Comparison of ENCODE assay signal across 26 mouse cellular contexts in genomic region chr9:66597076-66597475, GRCm38 (mm10). TPM values are rescaled to one million over a fixed set of nuclear protein-coding genes. Genes with fewer than 3 reads are reported as not detected.
DNase-seq lines count a peak whose midpoint lies in the region; TF ChIP-seq lines count a peak whose summit lies in the region.
"Had no signal": no experiment of that assay in that cellular context is flagged by ENCODE, and none has a peak within 500 bp of the region (broad histone marks: within the 10 kb centered on the region; RNA-seq: fewer than 3 reads in every experiment).

No protein-coding gene starts in this region.

- H3K27me3 ChIP-seq in limb, embryonic 10.5 days (ENCODE audit: low read depth, poor library complexity, severe bottlenecking), result no peaks in the 10 kb centered on the region
- no peaks in the 10 kb centered on the region for H3K27me3 ChIP-seq in splenic B cell, adult 2 months (ENCODE audit: control insufficient read depth, insufficient read depth, low read length, poor library complexity, severe bottlenecking)
- H3K27me3 ChIP-seq: embryonic facial prominence, embryonic 13.5 days; forebrain, embryonic 15.5 days; limb, embryonic 15.5 days had no signal

- DNase-seq in layer of hippocampus, adult 2 months (ENCODE audit: low spot score in 2 of 2), result no peak
- no peak for DNase-seq in layer of hippocampus, adult 9-10 months (ENCODE audit: low spot score)
- peak; percentile 12 to 50 for DNase-seq in spleen, postnatal 4 days (ENCODE audit: low spot score in 2 of 2)
- DNase-seq in spleen, adult 12 weeks (ENCODE audit: low spot score), result no peak
- DNase-seq in limb, embryonic 10.5 days (ENCODE audit: low spot score), result peak; percentile 32
- DNase-seq in splenic B cell, adult 2 months (ENCODE audit: low read depth, low spot score), result peak; percentile 72
- DNase-seq in adrenal gland, postnatal 4 days (ENCODE audit: low spot score in 2 of 2), result no peak
- DNase-seq: adrenal gland, adult 8-10 months; cerebellum, adult 11 months; cerebellum, adult 9-10 months; embryo, embryonic 11 days; gastrocnemius, postnatal 25 days; heart, adult 18-20 months; heart, postnatal 4 days; lung, embryonic 14.5 days; lung, postnatal 14 days; right cerebral cortex, adult 18-20 months; thymus, adult 2 months had no signal

- H3K9me3 ChIP-seq in limb, embryonic 10.5 days (replicated peaks), result no peaks in the 10 kb centered on the region
- H3K9me3 ChIP-seq: embryonic facial prominence, embryonic 13.5 days; forebrain, embryonic 10.5 days; forebrain, embryonic 15.5 days; G1E; limb, embryonic 15.5 days; midbrain, embryonic 10.5 days had no signal

- H3K4me3 ChIP-seq in layer of hippocampus, adult 2 months, result no peak overlapping the region
- H3K4me3 ChIP-seq in limb, embryonic 10.5 days, result peak overlapping the region; percentile 25
- H3K4me3 ChIP-seq: embryonic facial prominence, embryonic 13.5 days; forebrain, embryonic 10.5 days; forebrain, embryonic 15.5 days; limb, embryonic 15.5 days; midbrain, embryonic 10.5 days had no signal

- WGBS in limb, embryonic 10.5 days, result 15% methylated on average over 6 of the region's 6 CpGs

- H3K36me3 ChIP-seq in limb, embryonic 10.5 days, result no peaks in the 10 kb centered on the region
- no peaks in the 10 kb centered on the region for H3K36me3 ChIP-seq in splenic B cell, adult 2 months (ENCODE audit: control insufficient read depth, insufficient read depth, low read length, poor library complexity, severe bottlenecking)
- H3K36me3 ChIP-seq: embryonic facial prominence, embryonic 13.5 days; forebrain, embryonic 10.5 days; forebrain, embryonic 15.5 days; G1E; limb, embryonic 15.5 days; midbrain, embryonic 10.5 days had no signal

- H3K4me1 ChIP-seq in limb, embryonic 10.5 days, result peaks cover 70% of the 10 kb centered on the region

- peak overlapping the region; percentile 65; the same call in 1 of the 2 replicates for H3K27ac ChIP-seq in layer of hippocampus, adult 2 months
- peak overlapping the region; percentile 79; the same call in 1 of the 2 replicates for H3K27ac ChIP-seq in limb, embryonic 10.5 days
- H3K27ac ChIP-seq: embryonic facial prominence, embryonic 13.5 days; forebrain, embryonic 10.5 days; forebrain, embryonic 15.5 days; hindbrain, embryonic 14.5 days; liver, embryonic 14.5 days; midbrain, embryonic 10.5 days had no signal

- no peak for TF ChIP-seq CTCF in layer of hippocampus, adult 2 months (conservative IDR thresholded peaks at IDR 0.05)

RNA-seq across cellular contexts. Expression of gene Usp3, which starts 4.1 kb away (rescaled TPM):
- 10 to 100 TPM; 41.8 to 45.5 TPM for total RNA-seq in layer of hippocampus, adult 2 months (2021)
- polyA plus RNA-seq in limb, embryonic 10.5 days (2016; fragmentation: Nextera tagmentation; extraction: Ambion mirVana), result 104 and 105 TPM in 2 replicates
- 10 to 100 TPM; 60.0 to 71.8 TPM for total RNA-seq in adrenal gland, postnatal 4 days (2021)

Comparison
In these comparisons a context has a peak if more than half of its experiments do, and no peak if none do; other contexts are left out.
1. DNase-seq: peak in spleen, postnatal 4 days (2 of 2), limb, embryonic 10.5 days (single experiment) and splenic B cell, adult 2 months (single experiment); none in layer of hippocampus, adult 2 months (0 of 2), layer of hippocampus, adult 9-10 months (single experiment), spleen, adult 12 weeks (single experiment) and adrenal gland, postnatal 4 days (0 of 2).